Mouse (Mus musculus) MEL (cell line): ENCODE results near the gene Rab3c. TPM values are rescaled to one million over a fixed set of nuclear protein-coding genes. Genes with fewer than 3 reads are reported as not detected.

Source experiments
- DNase-seq: peaks from one replicate; pipeline ENCODE4 v3.0.0; 2011; ENCODE audit warnings: low read depth, low spot score
- H3K27ac ChIP-seq: 2 replicates; pipeline ENCODE4 v1.5.1; 2012; ENCODE audit warnings: low read depth, mild to moderate bottlenecking, control low read depth, low read length, moderate library complexity; ENCODE audit not compliant: control insufficient read depth
- H3K27me3 ChIP-seq, 2 experiments: fragments of 150-350 bp in 1 of 2; sonication (generic) in 1 of 2; 2 replicates each; pipeline ENCODE4 v1.6.1; 2012; ENCODE audit warnings: low read length in 2 of 2, mild to moderate bottlenecking in 2 of 2, improper control_type of control experiment in 1 of 2, moderate library complexity in 1 of 2; ENCODE audit not compliant: insufficient read depth in 2 of 2, control insufficient read depth in 1 of 2
- H3K36me3 ChIP-seq, 2 experiments: 2 replicates each; pipeline ENCODE4 v1.6.1; 2012 to 2014; ENCODE audit warnings: low read length in 2 of 2, improper control_type of control experiment in 1 of 2, inconsistent platforms in 1 of 2, mild to moderate bottlenecking in 1 of 2; ENCODE audit not compliant: insufficient read depth in 2 of 2, control insufficient read depth in 1 of 2
- H3K4me1 ChIP-seq, 2 experiments: fragments of 150-350 bp in 1 of 2; sonication (generic) in 1 of 2; 2 replicates each; pipeline ENCODE4 v1.6.1; 2012; ENCODE audit warnings: low read length in 2 of 2, improper control_type of control experiment in 1 of 2, mild to moderate bottlenecking in 1 of 2; ENCODE audit not compliant: insufficient read depth in 2 of 2, control insufficient read depth in 1 of 2
- H3K4me3 ChIP-seq, 2 experiments: fragments of 150-350 bp in 1 of 2; sonication (generic) in 1 of 2; 2 replicates each; pipeline ENCODE4 v1.5.1; 2012; ENCODE audit warnings: low read depth in 2 of 2, low read length in 2 of 2, mild to moderate bottlenecking in 2 of 2, moderate library complexity in 2 of 2, control low read depth in 1 of 2, improper control_type of control experiment in 1 of 2; ENCODE audit not compliant: control insufficient read depth in 1 of 2, insufficient read depth in 1 of 2
- H3K79me2 ChIP-seq: 2 replicates; pipeline ENCODE4 v1.6.1; 2012; ENCODE audit warnings: mild to moderate bottlenecking, low read length, moderate library complexity; ENCODE audit not compliant: control insufficient read depth, poor library complexity, insufficient read depth
- H3K9ac ChIP-seq: 2 replicates; pipeline ENCODE4 v1.6.1; 2012; ENCODE audit warnings: low read depth, mild to moderate bottlenecking, control low read depth, low read length, moderate library complexity; ENCODE audit not compliant: control insufficient read depth, poor library complexity, severe bottlenecking
- H3K9me3 ChIP-seq: fragments of 150-350 bp; sonication (generic); replicated peaks from 2 replicates; pipeline ENCODE4 v1.6.1; 2012; ENCODE audit warnings: mild to moderate bottlenecking, low read length, improper control_type of control experiment, moderate library complexity; ENCODE audit not compliant: insufficient read depth
- CHD1 ChIP-seq: IDR thresholded peaks from 2 replicates; pipeline ENCODE4 v1.6.1; 2012; ENCODE audit warnings: low read depth, mild to moderate bottlenecking, inconsistent platforms, low read length, improper control_type of control experiment
- ETS1 ChIP-seq: IDR thresholded peaks from 2 replicates; pipeline ENCODE4 v1.6.1; 2012; ENCODE audit warnings: low read depth, mild to moderate bottlenecking, inconsistent platforms, low read length, improper control_type of control experiment, moderate library complexity
- GABPA ChIP-seq: IDR thresholded peaks from 2 replicates; pipeline ENCODE4 v1.6.1; 2012; ENCODE audit warnings: low read depth, mild to moderate bottlenecking, inconsistent platforms, low read length, improper control_type of control experiment, moderate library complexity
- GATA1 ChIP-seq: IDR thresholded peaks from 2 replicates; pipeline ENCODE4 v1.6.1; 2011; ENCODE audit warnings: low read depth, low read length, improper control_type of control experiment
- HCFC1 ChIP-seq: IDR thresholded peaks from 2 replicates; pipeline ENCODE4 v1.6.1; 2012; ENCODE audit warnings: low read depth, mild to moderate bottlenecking, inconsistent platforms, low read length, improper control_type of control experiment, moderate library complexity
- JUND ChIP-seq: IDR thresholded peaks from 2 replicates; pipeline ENCODE4 v1.6.1; 2011; ENCODE audit warnings: low read depth, mild to moderate bottlenecking, improper control_type of control experiment, low read length
- KAT2A ChIP-seq: conservative IDR thresholded peaks from 2 replicates; pipeline ENCODE4 v1.6.1; 2012; ENCODE audit warnings: low read depth, low read length, improper control_type of control experiment, inconsistent platforms
- MAFK ChIP-seq: IDR thresholded peaks from 2 replicates; pipeline ENCODE4 v1.6.1; 2011; ENCODE audit warnings: low read depth, mild to moderate bottlenecking, low read length, improper control_type of control experiment, borderline replicate concordance
- MAZ ChIP-seq: IDR thresholded peaks from 2 replicates; pipeline ENCODE4 v1.6.1; 2012; ENCODE audit warnings: low read depth, mild to moderate bottlenecking, inconsistent platforms, low read length, improper control_type of control experiment
- MYB ChIP-seq: IDR thresholded peaks from 2 replicates; pipeline ENCODE4 v1.6.1; 2011; ENCODE audit warnings: mild to moderate bottlenecking, low read depth, low read length, improper control_type of control experiment
- MYC ChIP-seq: IDR thresholded peaks from 2 replicates; pipeline ENCODE4 v1.6.1; 2011; ENCODE audit warnings: low read depth, mild to moderate bottlenecking, low read length, improper control_type of control experiment, moderate library complexity
- POLR2A ChIP-seq, 2 experiments: IDR thresholded peaks; 2 replicates each; pipeline ENCODE4 v1.6.1; 2011 to 2012; ENCODE audit warnings: low read length in 2 of 2, mild to moderate bottlenecking in 2 of 2, control low read depth in 1 of 2, improper control_type of control experiment in 1 of 2, low read depth in 1 of 2, moderate library complexity in 1 of 2; ENCODE audit not compliant: control insufficient read depth in 1 of 2, insufficient read depth in 1 of 2, poor library complexity in 1 of 2
- RAD21 ChIP-seq: IDR thresholded peaks from 2 replicates; pipeline ENCODE4 v1.6.1; 2011; ENCODE audit warnings: mild to moderate bottlenecking, low read depth, low read length, improper control_type of control experiment
- SMC3 ChIP-seq: IDR thresholded peaks from 2 replicates; pipeline ENCODE4 v1.6.1; 2011; ENCODE audit warnings: low read depth, low read length, improper control_type of control experiment
- TCF12 ChIP-seq: IDR thresholded peaks from 2 replicates; pipeline ENCODE4 v1.6.1; 2014; ENCODE audit warnings: low read depth, mild to moderate bottlenecking, inconsistent platforms, low read length, improper control_type of control experiment, moderate library complexity
- UBTF ChIP-seq: IDR thresholded peaks from 2 replicates; pipeline ENCODE4 v1.6.1; 2012; ENCODE audit warnings: low read depth, mild to moderate bottlenecking, inconsistent platforms, low read length, improper control_type of control experiment, moderate library complexity, borderline replicate concordance; ENCODE audit not compliant: insufficient read depth
- ZKSCAN1 ChIP-seq: IDR thresholded peaks from 2 replicates; pipeline ENCODE4 v1.6.1; 2012; ENCODE audit warnings: low read depth, mild to moderate bottlenecking, inconsistent platforms, low read length, improper control_type of control experiment, moderate library complexity
- ZNF384 ChIP-seq: IDR thresholded peaks from 2 replicates; pipeline ENCODE4 v1.6.1; 2012; ENCODE audit warnings: low read depth, mild to moderate bottlenecking, inconsistent platforms, low read length, improper control_type of control experiment
- polyA plus RNA-seq, 2 experiments: library from polyadenylated mRNA; stranded (reverse) in 1 of 2; unstranded in 1 of 2; fragments of >175 nt in 1 of 2; fragments of >200 nt in 1 of 2; gene quantifications; 2 replicates each; pipeline versions ENCODE4 v1.2.1 to v1.2.4; 2012; ENCODE audit warnings: low replicate concordance in 2 of 2, low read depth in 1 of 2; ENCODE audit not compliant: insufficient read length in 2 of 2, insufficient read depth in 1 of 2, missing spikeins in 1 of 2
- total RNA-seq: library from RNA; depleted of rRNA; stranded (reverse); fragments of 300-350 nt; gene quantifications from 2 replicates; pipeline ENCODE4 v1.2.3, GENCODE M21; 2012

Gene Rab3c
- total and polyA plus RNA-seq, 3 experiments = not detected

DNA sequence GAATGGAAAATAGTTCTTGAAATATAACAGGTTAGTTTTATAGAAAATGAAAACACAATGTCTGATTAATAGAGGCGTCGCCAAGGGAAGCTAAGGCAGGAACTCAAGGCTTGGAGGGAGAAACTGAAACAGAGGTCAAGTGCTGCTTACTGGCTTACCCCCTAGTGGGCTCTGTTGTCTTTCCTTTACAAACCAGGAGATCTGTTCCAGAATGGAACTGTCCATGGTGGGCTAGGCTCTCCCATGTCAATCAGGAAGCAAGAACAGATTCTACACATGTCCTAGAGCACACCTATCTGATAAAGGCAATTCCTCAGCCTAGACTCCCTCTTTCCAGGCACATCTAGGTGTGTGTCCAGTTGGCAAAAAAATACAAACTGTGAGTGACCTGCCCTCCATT is 32.3 kb downstream of the Rab3c start:
- H3K9ac ChIP-seq = no peak overlapping the region
- DNase-seq = peak; percentile 5
- H3K4me3 ChIP-seq = no peak overlapping the region
- no peaks in the 10 kb centered on the region for H3K36me3 ChIP-seq
- no peaks in the 10 kb centered on the region for H3K27me3 ChIP-seq
- TF ChIP-seq ZNF384 (no peak), ZKSCAN1 (no peak), KAT2A (no peak), GABPA (no peak), HCFC1 (no peak), GATA1 (no peak), MAFK (no peak), RAD21 (no peak), ETS1 (no peak), TCF12 (no peak)
- no peaks in the 10 kb centered on the region for H3K79me2 ChIP-seq
- H3K4me1 ChIP-seq = no peaks in the 10 kb centered on the region
- H3K27ac ChIP-seq = no peak overlapping the region
- H3K9me3 ChIP-seq = no peaks in the 10 kb centered on the region

DNA sequence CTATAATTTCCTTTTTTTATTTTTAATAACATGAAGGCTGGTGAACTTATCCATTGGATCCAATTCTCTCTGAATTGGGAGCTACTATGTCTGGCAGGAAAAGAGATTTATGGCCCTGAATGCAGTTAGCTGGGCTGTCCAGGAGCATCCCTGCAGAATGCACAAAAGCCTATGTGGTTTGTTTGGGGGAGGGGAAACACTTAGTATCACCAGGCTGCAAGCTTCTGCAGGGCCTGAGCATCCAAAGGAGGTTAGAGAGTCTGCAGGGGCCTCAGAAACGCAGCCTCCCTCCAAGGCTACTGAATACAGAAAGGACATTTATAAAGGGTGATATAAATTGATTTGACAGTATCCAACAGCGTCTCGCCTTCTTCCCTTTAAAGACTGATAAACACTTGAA is 41.8 kb downstream of the Rab3c start:
- TF ChIP-seq SMC3 = no peak
- no peak for TF ChIP-seq GABPA
- TF ChIP-seq ETS1 = no peak
- TF ChIP-seq HCFC1 = no peak
- no peak for TF ChIP-seq UBTF
- DNase-seq = no peak
- no peaks in the 10 kb centered on the region for H3K27me3 ChIP-seq
- no peak overlapping the region for H3K9ac ChIP-seq
- H3K4me3 ChIP-seq = no peak overlapping the region
- no peaks in the 10 kb centered on the region for H3K79me2 ChIP-seq
- no peaks in the 10 kb centered on the region for H3K9me3 ChIP-seq
- no peak overlapping the region for H3K27ac ChIP-seq
- H3K36me3 ChIP-seq = no peaks in the 10 kb centered on the region
- H3K4me1 ChIP-seq = no peaks in the 10 kb centered on the region

DNA sequence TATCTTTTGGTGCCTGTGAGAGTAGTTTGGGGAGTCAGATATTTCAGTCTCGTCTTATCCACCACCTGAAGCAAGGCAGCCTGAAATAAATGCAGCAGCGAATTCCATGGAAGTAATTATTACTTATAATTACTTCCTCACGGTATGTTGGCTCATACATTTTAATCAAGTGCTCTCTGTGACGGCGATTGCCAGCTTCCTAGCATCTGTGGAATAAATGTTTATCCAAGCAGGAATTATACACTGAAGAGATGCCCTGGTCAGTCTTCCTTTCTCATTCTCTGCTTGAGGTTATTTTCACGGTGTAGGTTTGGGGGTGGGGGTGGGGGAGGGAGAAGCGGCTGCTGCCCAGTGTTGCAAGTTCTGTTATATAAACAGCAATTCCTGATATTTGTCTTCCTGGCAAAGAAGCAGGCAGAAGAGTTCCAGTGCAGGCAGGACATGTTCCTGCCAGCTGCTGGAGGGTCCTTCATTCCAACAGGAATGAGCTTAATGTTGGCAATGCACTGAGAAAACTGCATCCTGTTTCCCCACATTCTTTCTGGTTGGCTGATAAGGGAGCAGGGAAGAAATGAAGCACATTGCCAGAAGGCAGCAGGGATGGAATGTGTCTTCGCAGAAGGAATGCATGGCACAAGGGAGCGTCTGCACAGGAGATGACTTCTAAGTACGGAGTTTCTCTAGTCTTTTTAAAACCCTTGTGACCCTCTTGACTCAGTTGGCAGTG is 43.4 kb downstream of the Rab3c start:
- no peaks in the 10 kb centered on the region for H3K4me1 ChIP-seq
- TF ChIP-seq GABPA (no peak), MYC (no peak), CHD1 (no peak), MYB (no peak), JUND (no peak), MAZ (no peak), POLR2A (IDR thresholded peaks at IDR 0.05; ENCODE audit: control insufficient read depth in 1 of 2, insufficient read depth in 1 of 2, low read depth in 1 of 2, low read length in 2 of 2, poor library complexity in 1 of 2) (no peak)
- TF ChIP-seq, all 39 proteins: peak for 0

More for the DNA sequence above, 43.4 kb downstream of the Rab3c start:
- Histone ChIP-seq H3K9ac (no peak overlapping the region), H3K9me3 (no peaks in the 10 kb centered on the region), H3K79me2 (no peaks in the 10 kb centered on the region), H3K27me3 (no peaks in the 10 kb centered on the region), H3K27ac (no peak overlapping the region), H3K4me3 (no peak overlapping the region), H3K36me3 (no peaks in the 10 kb centered on the region)
- DNase-seq = no peak
